Mouse (Mus musculus): ENCODE results near the gene Epn2. TPM values are rescaled to one million over a fixed set of nuclear protein-coding genes. Genes with fewer than 3 reads are reported as not detected.

The Epn2 gene
- polyA plus RNA-seq, 1 experiment from 2014 or later: 24.7 TPM

GRCm38 (mm10) chr11:61541106-61541505 is 38.4 kb downstream of the Epn2 start:
- ATAC-seq (ENCODE audit: insufficient number of reproducible peaks, low FRiP score, low TSS enrichment, low read depth) (no peak), DNase-seq (ENCODE audit: low spot score) (no peak)
- Histone ChIP-seq H3K36me3 (ENCODE audit: control insufficient read depth, insufficient read depth, low read length) (peaks cover 3% of the 10 kb centered on the region; the same call in 1 of the 2 replicates), H3K27ac (replicated peaks; ENCODE audit: low read depth, low read length) (no peak overlapping the region), H3K27me3 (ENCODE audit: control insufficient read depth, insufficient read depth, low read length) (no peaks in the 10 kb centered on the region), H3K4me2 (ENCODE audit: low read depth, severe bottlenecking) (no peak overlapping the region), H3K9ac (ENCODE audit: low read length) (no peak overlapping the region), H3K9me3 (ENCODE audit: control insufficient read depth, low read length) (no peaks in the 10 kb centered on the region), H3K4me1 (ENCODE audit: control insufficient read depth, insufficient read depth, low read length) (no peaks in the 10 kb centered on the region), H3K4me3 (ENCODE audit: low read depth, low read length) (no peak overlapping the region)
- WGBS: 79% methylated on average over 2 of the region's 2 CpGs

DNA sequence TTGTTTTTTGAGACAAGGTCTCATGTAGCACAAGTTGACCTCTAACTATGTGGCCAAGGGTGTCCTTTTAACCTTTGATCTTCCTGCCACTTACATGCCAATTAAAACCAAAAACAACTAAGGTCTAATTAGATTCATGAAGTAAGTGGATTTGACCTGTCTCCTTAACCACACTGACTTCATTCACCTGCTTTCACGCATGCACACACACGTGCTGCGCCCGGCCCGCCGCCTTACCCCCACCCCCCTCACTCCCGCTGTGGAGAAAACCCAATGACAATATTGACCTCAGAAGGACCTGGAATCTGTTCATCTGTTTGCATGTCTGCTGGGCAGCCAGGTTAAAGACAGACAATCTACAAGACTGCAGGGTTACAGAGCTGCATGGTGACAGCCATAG is 38.8 kb downstream of the Epn2 start:
- DNase-seq (ENCODE audit: low spot score) (no peak), ATAC-seq (ENCODE audit: insufficient number of reproducible peaks, low FRiP score, low TSS enrichment, low read depth) (no peak)
- Histone ChIP-seq H3K4me1 (ENCODE audit: control insufficient read depth, insufficient read depth, low read length) (no peaks in the 10 kb centered on the region), H3K27me3 (ENCODE audit: control insufficient read depth, insufficient read depth, low read length) (no peaks in the 10 kb centered on the region), H3K9me3 (ENCODE audit: control insufficient read depth, low read length) (no peaks in the 10 kb centered on the region), H3K27ac (replicated peaks; ENCODE audit: low read depth, low read length) (no peak overlapping the region), H3K36me3 (ENCODE audit: control insufficient read depth, insufficient read depth, low read length) (no peaks in the 10 kb centered on the region), H3K4me3 (ENCODE audit: low read depth, low read length) (no peak overlapping the region), H3K9ac (ENCODE audit: low read length) (no peak overlapping the region), H3K4me2 (ENCODE audit: low read depth, severe bottlenecking) (no peak overlapping the region)
- 80% methylated on average over 7 of the region's 7 CpGs for WGBS

GRCm38 (mm10) chr11:61537362-61537761 is 42.1 kb downstream of the Epn2 start:
- no peaks in the 10 kb centered on the region for H3K4me1 ChIP-seq (ENCODE audit: control insufficient read depth, insufficient read depth, low read length)
- no peak overlapping the region for H3K4me3 ChIP-seq (ENCODE audit: low read depth, low read length)
- no peaks in the 10 kb centered on the region for H3K9me3 ChIP-seq (ENCODE audit: control insufficient read depth, low read length)
- H3K36me3 ChIP-seq (ENCODE audit: control insufficient read depth, insufficient read depth, low read length): no peaks in the 10 kb centered on the region
- WGBS: 95% methylated on average over 3 of the region's 3 CpGs
- H3K27ac ChIP-seq (replicated peaks; ENCODE audit: low read depth, low read length): no peak overlapping the region
- ATAC-seq (ENCODE audit: insufficient number of reproducible peaks, low FRiP score, low TSS enrichment, low read depth) (no peak), DNase-seq (ENCODE audit: low spot score) (no peak)
- no peaks in the 10 kb centered on the region for H3K27me3 ChIP-seq (ENCODE audit: control insufficient read depth, insufficient read depth, low read length)
- H3K4me2 ChIP-seq (ENCODE audit: low read depth, severe bottlenecking): no peak overlapping the region
- H3K9ac ChIP-seq (ENCODE audit: low read length): no peak overlapping the region

GRCm38 (mm10) chr11:61536952-61537351 is 42.5 kb downstream of the Epn2 start:
- Histone ChIP-seq H3K4me2 (ENCODE audit: low read depth, severe bottlenecking) (no peak overlapping the region), H3K27ac (replicated peaks; ENCODE audit: low read depth, low read length) (no peak overlapping the region), H3K36me3 (ENCODE audit: control insufficient read depth, insufficient read depth, low read length) (no peaks in the 10 kb centered on the region), H3K4me3 (ENCODE audit: low read depth, low read length) (no peak overlapping the region), H3K9me3 (ENCODE audit: control insufficient read depth, low read length) (no peaks in the 10 kb centered on the region), H3K4me1 (ENCODE audit: control insufficient read depth, insufficient read depth, low read length) (no peaks in the 10 kb centered on the region), H3K27me3 (ENCODE audit: control insufficient read depth, insufficient read depth, low read length) (no peaks in the 10 kb centered on the region), H3K9ac (ENCODE audit: low read length) (no peak overlapping the region)
- WGBS: 82% methylated on average over 3 of the region's 3 CpGs
- ATAC-seq (ENCODE audit: insufficient number of reproducible peaks, low FRiP score, low TSS enrichment, low read depth): no peak
- no peak for DNase-seq (ENCODE audit: low spot score)

DNA sequence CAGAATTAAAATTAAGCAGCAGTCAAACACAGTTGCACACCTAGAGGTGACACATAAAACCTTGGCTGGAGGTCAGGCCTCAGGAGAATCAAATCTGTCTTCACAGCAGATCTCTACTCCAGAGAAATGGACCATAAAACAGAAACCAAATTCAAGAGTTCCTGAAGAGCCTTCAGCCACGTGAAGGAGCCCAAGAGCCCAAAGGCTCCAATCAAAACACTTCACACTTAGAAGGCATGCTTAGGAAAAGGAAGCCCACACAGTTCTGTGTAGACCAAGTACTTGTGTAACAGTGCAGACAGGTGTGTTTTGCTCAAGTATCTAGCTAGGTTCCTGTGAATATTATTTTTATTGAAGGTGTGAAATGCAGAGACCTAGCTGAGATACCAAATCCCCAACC is 44.0 kb downstream of the Epn2 start:
- Histone ChIP-seq H3K4me3 (ENCODE audit: low read depth, low read length) (no peak overlapping the region), H3K27ac (replicated peaks; ENCODE audit: low read depth, low read length) (no peak overlapping the region), H3K9ac (ENCODE audit: low read length) (no peak overlapping the region), H3K36me3 (ENCODE audit: control insufficient read depth, insufficient read depth, low read length) (no peaks in the 10 kb centered on the region), H3K27me3 (ENCODE audit: control insufficient read depth, insufficient read depth, low read length) (no peaks in the 10 kb centered on the region), H3K4me2 (ENCODE audit: low read depth, severe bottlenecking) (no peak overlapping the region), H3K4me1 (ENCODE audit: control insufficient read depth, insufficient read depth, low read length) (no peaks in the 10 kb centered on the region), H3K9me3 (ENCODE audit: control insufficient read depth, low read length) (no peaks in the 10 kb centered on the region)
- DNase-seq (ENCODE audit: low spot score): no peak
- ATAC-seq (ENCODE audit: insufficient number of reproducible peaks, low FRiP score, low TSS enrichment, low read depth): no peak
- 63% methylated on average over 1 of the region's 1 CpGs for WGBS

DNA sequence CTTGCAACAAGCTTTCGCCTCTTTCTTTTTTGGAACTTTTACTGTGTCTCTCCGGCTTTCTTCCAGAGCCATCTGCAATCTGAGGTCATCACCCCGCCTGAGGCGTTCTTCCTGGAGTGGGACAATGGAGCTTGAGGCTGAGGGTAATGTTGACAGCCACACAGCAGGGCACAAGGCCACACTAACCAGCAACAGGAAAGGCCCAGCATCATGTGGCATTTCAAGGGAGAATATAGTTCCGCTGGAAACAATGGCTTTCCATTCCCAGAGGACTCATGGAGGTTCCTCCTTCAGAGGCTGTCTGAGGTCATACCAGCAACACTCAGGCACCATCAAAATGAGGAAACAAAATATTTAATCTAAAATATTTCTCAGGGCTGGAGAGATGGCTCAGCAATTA is 45.9 kb downstream of the Epn2 start:
- no peaks in the 10 kb centered on the region for H3K4me1 ChIP-seq (ENCODE audit: control insufficient read depth, insufficient read depth, low read length)
- H3K9ac ChIP-seq (ENCODE audit: low read length): no peak overlapping the region
- H3K27me3 ChIP-seq (ENCODE audit: control insufficient read depth, insufficient read depth, low read length): no peaks in the 10 kb centered on the region
- no peak for ATAC-seq (ENCODE audit: insufficient number of reproducible peaks, low FRiP score, low TSS enrichment, low read depth)
- no peak overlapping the region for H3K4me2 ChIP-seq (ENCODE audit: low read depth, severe bottlenecking)
- no peaks in the 10 kb centered on the region for H3K36me3 ChIP-seq (ENCODE audit: control insufficient read depth, insufficient read depth, low read length)
- H3K27ac ChIP-seq (replicated peaks; ENCODE audit: low read depth, low read length): no peak overlapping the region
- no peaks in the 10 kb centered on the region for H3K9me3 ChIP-seq (ENCODE audit: control insufficient read depth, low read length)
- DNase-seq (ENCODE audit: low spot score): no peak
- H3K4me3 ChIP-seq (ENCODE audit: low read depth, low read length): no peak overlapping the region
- 85% methylated on average over 5 of the region's 5 CpGs for WGBS

DNA sequence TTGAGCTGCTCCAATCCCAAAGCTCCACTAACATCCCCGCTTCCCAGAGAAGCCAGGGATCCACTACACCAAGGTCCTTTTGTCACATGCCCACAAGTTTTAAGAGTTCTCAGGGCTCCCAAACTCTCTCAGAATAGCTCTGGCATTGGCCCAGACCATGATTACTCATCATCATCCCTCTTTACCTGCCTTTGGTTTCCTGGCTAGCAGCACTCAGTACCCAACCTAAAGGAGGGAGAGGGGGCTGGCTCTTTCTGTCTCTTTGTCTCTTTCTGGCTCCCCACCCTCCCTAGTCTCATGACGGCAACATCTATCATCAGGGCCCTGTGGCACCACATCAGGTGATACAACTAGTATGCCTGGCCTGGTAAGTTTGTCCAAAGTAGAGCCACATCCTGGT is 46.7 kb downstream of the Epn2 start:
- no peak for ATAC-seq (ENCODE audit: insufficient number of reproducible peaks, low FRiP score, low TSS enrichment, low read depth)
- Histone ChIP-seq H3K27ac (replicated peaks; ENCODE audit: low read depth, low read length) (no peak overlapping the region), H3K27me3 (ENCODE audit: control insufficient read depth, insufficient read depth, low read length) (no peaks in the 10 kb centered on the region), H3K4me3 (ENCODE audit: low read depth, low read length) (no peak overlapping the region), H3K9me3 (ENCODE audit: control insufficient read depth, low read length) (no peaks in the 10 kb centered on the region), H3K36me3 (ENCODE audit: control insufficient read depth, insufficient read depth, low read length) (no peaks in the 10 kb centered on the region), H3K9ac (ENCODE audit: low read length) (no peak overlapping the region), H3K4me2 (ENCODE audit: low read depth, severe bottlenecking) (no peak overlapping the region), H3K4me1 (ENCODE audit: control insufficient read depth, insufficient read depth, low read length) (no peaks in the 10 kb centered on the region)
- 93% methylated on average over 2 of the region's 2 CpGs for WGBS
- DNase-seq (ENCODE audit: low spot score): no peak

DNA sequence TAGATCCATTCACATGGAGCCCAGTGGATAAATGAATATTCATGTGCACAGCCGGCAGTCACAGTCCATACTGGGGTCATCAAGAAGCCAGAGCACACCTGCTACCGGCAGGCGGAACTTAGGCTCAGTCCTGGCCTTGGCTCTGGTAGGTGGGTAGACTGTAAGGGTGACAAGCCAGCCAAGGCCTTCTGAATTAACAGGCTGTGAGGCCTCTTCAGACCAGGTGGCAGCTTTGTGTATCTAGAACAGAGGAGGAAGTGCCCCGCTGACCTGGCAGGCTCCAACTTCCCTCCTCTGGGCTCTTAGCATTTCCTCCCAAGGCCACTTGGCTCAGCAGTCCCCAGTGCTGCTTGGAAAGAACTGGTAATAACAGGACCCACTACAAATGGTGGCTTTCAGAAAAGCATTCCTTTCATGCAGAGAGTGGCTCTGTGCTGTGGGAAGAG is 50.2 kb downstream of the Epn2 start:
- Histone ChIP-seq H3K4me2 (ENCODE audit: low read depth, severe bottlenecking) (no peak overlapping the region), H3K36me3 (ENCODE audit: control insufficient read depth, insufficient read depth, low read length) (no peaks in the 10 kb centered on the region), H3K9me3 (ENCODE audit: control insufficient read depth, low read length) (no peaks in the 10 kb centered on the region), H3K27me3 (ENCODE audit: control insufficient read depth, insufficient read depth, low read length) (no peaks in the 10 kb centered on the region), H3K27ac (replicated peaks; ENCODE audit: low read depth, low read length) (no peak overlapping the region), H3K9ac (ENCODE audit: low read length) (no peak overlapping the region), H3K4me1 (ENCODE audit: control insufficient read depth, insufficient read depth, low read length) (no peaks in the 10 kb centered on the region), H3K4me3 (ENCODE audit: low read depth, low read length) (no peak overlapping the region)
- 60% methylated on average over 4 of the region's 4 CpGs for WGBS
- no peak for ATAC-seq (ENCODE audit: insufficient number of reproducible peaks, low FRiP score, low TSS enrichment, low read depth)
- DNase-seq (ENCODE audit: low spot score): no peak

- H3K27ac ChIP-seq (replicated peaks; ENCODE audit: low read depth, low read length): no peak overlapping the region
- 95% methylated on average over 1 of the region's 1 CpGs for WGBS
- no peaks in the 10 kb centered on the region for H3K36me3 ChIP-seq (ENCODE audit: control insufficient read depth, insufficient read depth, low read length)
- no peaks in the 10 kb centered on the region for H3K4me1 ChIP-seq (ENCODE audit: control insufficient read depth, insufficient read depth, low read length)
- no peak overlapping the region for H3K9ac ChIP-seq (ENCODE audit: low read length)
- H3K27me3 ChIP-seq (ENCODE audit: control insufficient read depth, insufficient read depth, low read length): no peaks in the 10 kb centered on the region
- H3K4me2 ChIP-seq (ENCODE audit: low read depth, severe bottlenecking): no peak overlapping the region
- no peak overlapping the region for H3K4me3 ChIP-seq (ENCODE audit: low read depth, low read length)
- H3K9me3 ChIP-seq (ENCODE audit: control insufficient read depth, low read length): no peaks in the 10 kb centered on the region
- DNase-seq (ENCODE audit: low spot score) (no peak), ATAC-seq (ENCODE audit: insufficient number of reproducible peaks, low FRiP score, low TSS enrichment, low read depth) (no peak)
Observed at GRCm38 (mm10) chr11:61526872-61527271, 52.6 kb downstream of the Epn2 start.
